Mouse (Mus musculus) T-helper 17 cell (primary cell): ENCODE results near the gene Olfr171.

Experiments
- in situ Hi-C, 2 experiments: fragments of 300-600 bp; cut with MboI, MseI; formaldehyde crosslinking; loops; 1 replicate in 1 of 2; 2 replicates in 1 of 2; pipeline ENCODE4 v1.15.1; 2025; ENCODE audit warnings: high pct_unique_total_duplicates in 2 of 2

Gene Olfr171

GRCm38 (mm10) chr16:19629816-19630215 lies at the start of gene Olfr171:
Gene Olfr171 (minus strand): TSS chr16:19629916.
- in situ Hi-C loops = no loop called here

DNA sequence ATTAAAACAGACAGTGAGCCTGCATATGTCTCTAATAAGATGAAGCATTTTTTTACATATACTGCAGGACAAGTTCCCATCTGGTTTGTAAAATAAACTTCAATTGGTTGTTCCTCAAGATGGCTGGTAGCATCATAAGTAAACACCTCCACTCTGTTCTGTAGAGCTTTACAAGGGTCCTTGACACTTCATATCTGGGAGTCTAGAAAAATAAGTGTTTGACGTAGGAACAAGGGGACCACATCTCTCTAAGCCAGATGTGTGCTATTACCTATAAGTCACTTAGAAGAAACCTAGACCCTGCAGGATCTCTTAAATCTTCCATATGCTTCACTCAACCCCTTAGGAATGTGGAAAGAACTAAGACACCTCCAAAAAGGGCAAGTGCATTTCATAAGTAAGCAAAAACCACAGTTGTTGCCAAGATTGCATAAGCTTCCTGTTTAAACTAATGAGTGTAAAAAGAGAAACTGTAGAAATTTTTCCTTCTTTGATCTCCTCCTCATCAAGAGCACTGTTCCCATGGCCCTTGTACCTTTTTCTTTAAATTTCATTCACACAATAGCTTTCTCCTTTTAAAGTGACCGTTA lies 41.1 kb upstream of the Olfr171 start:
- in situ Hi-C loops = no loop called here

- in situ Hi-C loops = no loop called here
Measured at GRCm38 (mm10) chr16:19666312-19666711, 36.6 kb upstream of the Olfr171 start.

- in situ Hi-C loops = loop anchor here in 1 of 2 experiments (5.0 kb wide), 1 partner anchor 39 kb away; the partner anchor contains the start of gene Olfr169
Measured at GRCm38 (mm10) chr16:19611782-19612181, 17.9 kb downstream of the Olfr171 start, which contains the start of gene Olfr170. Gene Olfr170 (minus strand): TSS chr16:19611882.

DNA sequence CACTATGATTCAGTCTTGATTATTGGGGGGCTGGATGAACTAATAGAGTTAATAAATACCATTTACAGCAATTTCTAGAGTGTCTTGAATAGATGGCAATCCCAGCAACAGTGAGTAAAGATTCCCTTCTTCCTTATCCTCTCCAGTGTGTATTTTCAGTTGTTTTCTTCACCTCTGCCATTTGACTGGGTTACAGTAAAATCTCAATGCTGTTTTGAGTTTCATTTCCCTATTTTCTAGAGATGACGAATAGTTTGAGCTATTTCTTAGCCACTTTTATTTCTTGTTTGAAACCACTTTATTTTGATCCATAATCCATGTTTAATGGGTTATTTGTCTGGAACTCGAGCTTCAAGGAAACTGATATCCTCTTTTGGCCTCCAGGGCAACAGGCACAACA lies 26.6 kb downstream of the Olfr171 start:
- in situ Hi-C loops = no loop called here
